Mouse (Mus musculus) liver, adult 2 months (tissue): Measurements from ENCODE around the gene Nlrp10.

Experiments
- CTCF ChIP-seq: fragments of 200-500 bp; IDR thresholded peaks from 2 replicates; pipeline ENCODE4 v1.5.1; 2011; ENCODE audit warnings: low read depth, low read length, control low read depth
- POLR2A ChIP-seq: fragments of 200-500 bp; IDR thresholded peaks from 2 replicates; pipeline ENCODE4 v1.6.1; 2011; ENCODE audit warnings: low read length, control low read depth; ENCODE audit not compliant: insufficient read depth; ENCODE audit errors: extremely low read depth

DNA sequence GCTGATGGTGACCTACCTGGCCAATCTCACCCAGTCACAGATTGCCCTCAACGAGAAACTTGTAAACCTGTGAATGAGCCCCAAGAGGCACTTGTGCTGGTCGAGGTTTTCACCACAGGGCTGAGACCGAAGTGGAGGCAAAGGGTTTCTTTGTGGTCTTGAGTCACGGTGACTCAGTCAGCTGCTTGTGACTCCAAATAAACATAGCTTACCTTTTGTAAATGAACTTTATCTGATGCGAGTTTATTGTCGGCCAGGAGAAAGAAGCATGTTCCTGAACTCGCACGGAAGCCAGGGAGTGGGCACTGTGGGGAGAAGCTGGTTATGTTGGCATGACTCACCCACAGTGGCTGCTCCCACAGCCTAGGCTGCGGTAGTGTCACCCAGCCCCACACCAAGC is 11.5 kb upstream of the Nlrp10 start:
- TF ChIP-seq POLR2A (no peak), CTCF (no peak)
